Mouse (Mus musculus): ENCODE measurements around the gene Zfp653. TPM values are rescaled to one million over a fixed set of nuclear protein-coding genes. Genes with fewer than 3 reads are reported as not detected.

Zfp653 gene
- polyA plus RNA-seq, 1 experiment from 2014 or later = 19.8 TPM

DNA sequence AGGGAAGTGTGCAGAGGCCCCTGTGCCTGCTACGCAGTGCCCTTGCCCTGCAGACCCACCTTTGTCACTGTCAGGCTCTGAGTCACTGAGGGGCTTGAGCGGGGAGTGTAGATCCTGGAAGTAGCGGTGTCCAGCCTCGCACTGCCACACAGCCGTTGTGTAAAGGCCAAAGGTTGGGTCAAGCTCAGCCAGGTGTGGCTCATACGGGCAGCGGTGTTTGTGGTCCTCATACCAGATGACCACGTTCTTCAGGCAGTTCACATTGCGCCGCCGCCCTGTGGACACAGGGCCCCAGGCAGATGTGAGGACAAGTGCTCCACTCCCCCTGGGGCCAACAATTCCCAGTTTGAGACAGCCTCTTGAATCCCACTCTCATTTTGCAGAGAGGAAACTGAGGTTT lies 5.5 kb downstream of the Zfp653 start:
- peaks cover 73% of the 10 kb centered on the region for H3K36me3 ChIP-seq

DNA sequence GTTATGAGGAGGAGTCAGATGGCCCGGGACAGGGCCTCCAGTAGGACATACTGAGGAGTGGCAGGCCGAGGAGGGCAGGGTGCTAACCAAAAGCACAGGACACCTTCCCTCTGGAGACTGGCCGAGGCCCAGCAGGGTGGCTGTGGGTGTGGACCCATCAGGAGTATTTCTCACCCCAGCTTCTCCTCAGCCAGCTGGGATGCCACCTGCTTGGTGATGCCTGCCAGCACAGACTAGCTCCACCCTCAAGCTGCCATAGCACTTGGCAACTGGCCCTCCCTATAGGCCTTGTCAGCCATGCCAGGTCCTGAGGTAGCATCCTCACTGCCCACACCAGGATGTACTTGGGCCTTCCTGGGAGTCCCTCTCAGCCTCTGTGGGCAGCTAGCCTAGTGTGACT lies 6.8 kb downstream of the Zfp653 start:
- H3K9ac ChIP-seq (replicated peaks) = no peak overlapping the region
- H3K4me2 ChIP-seq (replicated peaks) = no peak overlapping the region
- peaks cover 1% of the 10 kb centered on the region; the same call in 1 of the 2 replicates for H3K4me1 ChIP-seq (replicated peaks)
- no peaks in the 10 kb centered on the region for H3K9me3 ChIP-seq
- H3K36me3 ChIP-seq = peaks cover 81% of the 10 kb centered on the region
- WGBS = 89% methylated on average over 3 of the region's 3 CpGs
- no peak overlapping the region for H3K27ac ChIP-seq
- no peak overlapping the region for H3K4me3 ChIP-seq (replicated peaks)
- no peaks in the 10 kb centered on the region for H3K27me3 ChIP-seq
- no peak for ATAC-seq

More for the DNA sequence above, 5.5 kb downstream of the Zfp653 start:
- ATAC-seq = no peak
- 98% methylated on average over 11 of the region's 11 CpGs for WGBS
- H3K4me3 ChIP-seq (replicated peaks) = no peak overlapping the region
- H3K27ac ChIP-seq = no peak overlapping the region
- H3K9ac ChIP-seq (replicated peaks) = no peak overlapping the region
- H3K4me2 ChIP-seq (replicated peaks) = no peak overlapping the region
- no peaks in the 10 kb centered on the region for H3K9me3 ChIP-seq
- H3K27me3 ChIP-seq = no peaks in the 10 kb centered on the region
- H3K4me1 ChIP-seq (replicated peaks) = peaks cover 14% of the 10 kb centered on the region

DNA sequence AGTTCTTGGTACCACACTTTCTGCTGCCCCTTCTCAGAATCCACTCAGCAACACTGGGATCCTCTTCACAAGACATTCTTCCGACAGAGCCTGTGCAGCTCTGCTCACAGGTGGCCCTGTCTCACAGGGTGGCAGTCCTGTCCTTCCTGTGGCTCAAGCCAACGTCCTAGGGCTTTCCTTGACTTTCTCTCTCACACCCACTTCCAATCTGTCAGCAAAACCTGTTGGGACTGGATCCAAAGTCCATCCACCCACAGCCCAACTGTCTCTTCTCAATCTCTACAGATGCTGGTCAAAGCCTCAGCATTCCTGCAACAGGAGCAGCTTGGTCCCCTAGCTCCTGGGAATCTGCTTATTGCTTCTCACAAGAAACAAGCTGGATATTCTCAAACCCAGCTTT lies 9.8 kb downstream of the Zfp653 start:
- 89% methylated on average over 2 of the region's 2 CpGs for WGBS
- Histone ChIP-seq H3K4me2 (replicated peaks) (no peak overlapping the region), H3K27me3 (no peaks in the 10 kb centered on the region), H3K4me3 (replicated peaks) (no peak overlapping the region), H3K9me3 (no peaks in the 10 kb centered on the region), H3K36me3 (peaks cover 86% of the 10 kb centered on the region), H3K27ac (no peak overlapping the region), H3K9ac (replicated peaks) (no peak overlapping the region), H3K4me1 (replicated peaks) (no peaks in the 10 kb centered on the region)
- ATAC-seq = no peak

DNA sequence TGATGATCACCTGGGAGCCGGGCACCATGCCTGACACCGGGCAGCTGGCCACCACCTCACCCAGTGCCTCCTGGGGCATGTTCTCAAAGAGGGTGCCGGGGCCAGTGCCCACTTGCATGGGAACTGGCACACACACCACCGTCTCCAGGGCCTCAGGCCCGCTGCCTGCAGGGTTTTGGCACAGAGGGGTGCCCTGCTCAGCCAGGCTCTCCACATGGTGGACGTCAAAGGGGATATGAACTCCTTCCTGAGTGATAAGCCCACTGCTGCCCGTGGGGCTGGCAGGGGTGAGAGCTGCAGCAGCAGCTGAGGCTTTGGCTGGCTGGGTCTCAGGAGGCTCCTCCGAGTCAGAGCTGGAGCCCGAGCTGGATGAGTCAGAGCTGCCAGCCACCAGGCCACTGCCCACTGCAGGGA lies 13.2 kb downstream of the Zfp653 start:
- Histone ChIP-seq H3K36me3 (peaks cover 53% of the 10 kb centered on the region), H3K4me1 (replicated peaks) (peaks cover 7% of the 10 kb centered on the region), H3K4me3 (replicated peaks) (no peak overlapping the region), H3K27ac (no peak overlapping the region), H3K27me3 (peaks cover 2% of the 10 kb centered on the region; the same call in 1 of the 2 replicates), H3K9ac (replicated peaks) (no peak overlapping the region), H3K9me3 (no peaks in the 10 kb centered on the region), H3K4me2 (replicated peaks) (no peak overlapping the region)
- 85% methylated on average over 9 of the region's 9 CpGs for WGBS
- no peak for ATAC-seq

DNA sequence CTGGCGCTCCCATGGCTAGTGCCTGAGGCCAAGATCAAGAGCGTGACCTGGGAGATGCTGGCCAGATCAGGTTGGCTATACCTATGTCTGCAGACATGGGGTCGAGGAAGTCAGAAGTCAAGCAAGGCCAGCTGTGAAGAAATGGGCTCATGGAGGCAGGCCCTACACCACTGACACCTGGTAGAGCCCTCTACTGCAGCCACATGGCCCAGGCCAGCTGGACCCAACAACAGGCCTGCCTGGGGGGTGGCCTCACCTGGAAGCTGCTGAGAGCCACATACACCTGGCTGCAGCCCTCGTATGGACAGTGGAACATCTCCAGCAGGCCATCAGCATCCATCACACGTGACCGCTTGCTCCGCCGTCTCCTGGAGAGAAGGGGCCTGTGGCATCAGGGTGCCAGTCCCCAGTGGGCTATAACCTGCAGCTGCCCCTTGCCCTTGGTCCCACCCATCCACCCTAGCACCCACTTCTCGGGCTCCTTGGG lies 14.1 kb downstream of the Zfp653 start:
- ATAC-seq = no peak
- H3K36me3 ChIP-seq = peaks cover 45% of the 10 kb centered on the region
- no peak overlapping the region for H3K4me3 ChIP-seq (replicated peaks)
- no peak overlapping the region for H3K27ac ChIP-seq
- H3K9me3 ChIP-seq = no peaks in the 10 kb centered on the region
- H3K9ac ChIP-seq (replicated peaks) = no peak overlapping the region
- H3K4me1 ChIP-seq (replicated peaks) = peaks cover 10% of the 10 kb centered on the region
- peaks cover 7% of the 10 kb centered on the region; the same call in 1 of the 2 replicates for H3K27me3 ChIP-seq
- no peak overlapping the region for H3K4me2 ChIP-seq (replicated peaks)
- 94% methylated on average over 9 of the region's 9 CpGs for WGBS

DNA sequence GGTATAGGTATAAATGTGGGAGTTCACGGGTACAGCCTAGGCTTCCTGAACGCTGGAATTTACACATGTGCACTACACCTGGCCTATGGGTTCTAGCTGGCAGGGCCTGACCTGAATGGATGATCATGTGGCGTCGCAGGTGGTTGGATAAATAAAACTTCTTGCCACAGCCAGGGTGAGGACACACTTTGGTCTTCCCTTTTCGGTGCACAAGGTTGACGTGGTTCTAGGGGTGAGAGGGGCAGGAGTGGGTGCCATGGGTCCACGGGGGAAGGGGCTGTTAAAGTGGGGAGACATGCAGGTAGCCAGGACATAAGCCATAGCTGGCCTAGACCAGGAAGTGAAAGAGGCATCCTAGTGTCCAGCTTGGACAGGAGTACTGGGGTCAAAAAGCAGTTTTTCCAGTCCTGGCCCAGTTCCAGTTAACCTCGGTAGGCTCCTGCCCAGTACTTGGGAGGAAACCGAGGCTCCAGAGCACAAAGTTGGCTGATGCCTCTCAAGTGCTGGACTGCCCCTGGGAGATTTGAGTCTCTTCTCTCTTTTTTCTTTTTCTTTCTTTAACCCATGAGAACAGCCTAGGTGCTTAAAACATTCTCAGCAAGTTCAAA lies 14.8 kb downstream of the Zfp653 start:
- H3K27me3 ChIP-seq = peaks cover 7% of the 10 kb centered on the region; the same call in 1 of the 2 replicates
- WGBS = 81% methylated on average over 9 of the region's 9 CpGs
- H3K4me3 ChIP-seq (replicated peaks) = no peak overlapping the region
- H3K9me3 ChIP-seq = no peaks in the 10 kb centered on the region
- no peak for ATAC-seq
- no peak overlapping the region for H3K27ac ChIP-seq
- peaks cover 39% of the 10 kb centered on the region for H3K36me3 ChIP-seq
- H3K4me2 ChIP-seq (replicated peaks) = no peak overlapping the region
- no peak overlapping the region for H3K9ac ChIP-seq (replicated peaks)
- peaks cover 11% of the 10 kb centered on the region for H3K4me1 ChIP-seq (replicated peaks)

DNA sequence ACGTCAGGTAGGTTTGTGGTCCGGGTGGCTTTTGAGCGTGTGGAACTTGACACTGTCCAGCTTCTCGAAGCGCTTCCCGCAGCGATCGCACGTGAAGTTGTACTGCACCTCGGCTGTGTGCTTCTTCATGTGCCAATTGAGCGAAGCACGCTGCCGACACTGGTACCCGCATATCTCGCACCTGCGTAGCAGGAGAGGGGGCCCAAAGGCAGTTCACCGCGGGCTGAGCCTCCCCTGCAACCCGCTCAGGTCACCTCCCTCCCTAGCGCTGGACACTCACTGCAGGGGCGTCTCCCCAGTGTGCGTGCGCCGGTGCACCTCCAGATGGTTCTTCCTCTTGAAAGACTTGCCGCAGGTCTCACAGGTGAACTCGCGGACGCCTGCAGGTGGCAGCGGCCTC lies 15.5 kb downstream of the Zfp653 start:
- H3K27ac ChIP-seq = no peak overlapping the region
- WGBS = 42% methylated on average over 29 of the region's 29 CpGs
- H3K4me3 ChIP-seq (replicated peaks) = no peak overlapping the region
- no peak overlapping the region for H3K4me2 ChIP-seq (replicated peaks)
- peaks cover 7% of the 10 kb centered on the region; the same call in 1 of the 2 replicates for H3K27me3 ChIP-seq
- H3K9me3 ChIP-seq = no peaks in the 10 kb centered on the region
- peaks cover 33% of the 10 kb centered on the region for H3K36me3 ChIP-seq
- ATAC-seq = no peak
- peaks cover 11% of the 10 kb centered on the region for H3K4me1 ChIP-seq (replicated peaks)
- no peak overlapping the region for H3K9ac ChIP-seq (replicated peaks)

DNA sequence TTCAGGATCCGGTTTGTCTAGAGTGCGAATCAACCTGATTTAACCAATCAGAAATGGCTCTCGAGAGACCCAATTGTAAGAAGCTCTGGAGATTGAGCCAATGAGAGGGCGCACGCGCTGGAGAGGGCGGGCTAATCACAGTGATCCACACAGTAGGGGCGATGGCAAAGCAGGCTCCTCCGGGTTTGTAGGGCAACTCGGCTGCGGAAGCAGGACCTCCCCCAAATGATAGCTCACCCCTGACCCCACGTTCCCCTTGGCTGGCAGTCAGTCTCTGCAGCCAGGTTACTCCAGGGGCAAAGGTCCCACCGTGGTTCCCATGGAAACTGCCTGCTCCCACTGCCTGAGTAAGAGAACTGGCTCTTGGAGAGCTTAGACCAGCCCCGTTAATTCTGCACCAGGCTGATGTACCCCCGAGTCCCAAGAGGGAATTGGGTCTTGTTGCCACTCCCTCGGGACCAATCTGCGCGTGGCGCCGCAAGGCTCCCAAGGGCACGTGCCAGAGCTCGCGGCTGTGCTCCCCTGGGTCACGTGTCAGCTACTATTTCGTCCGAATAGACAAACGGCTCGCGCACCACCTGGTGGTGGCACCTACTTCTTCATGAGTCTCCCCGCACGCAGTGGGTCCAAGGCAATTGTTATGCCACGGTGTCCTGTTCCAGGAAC lies 16.6 kb downstream of the Zfp653 start:
- H3K9ac ChIP-seq (replicated peaks) = 0 out of 2 replicates have a peak overlapping the region, but pooled peaks have one; percentile 10
- peak overlapping the region; percentile 20 for H3K4me3 ChIP-seq (replicated peaks)
- 2% methylated on average over 32 of the region's 32 CpGs for WGBS
- H3K27me3 ChIP-seq = peaks cover 7% of the 10 kb centered on the region; the same call in 1 of the 2 replicates
- H3K9me3 ChIP-seq = no peaks in the 10 kb centered on the region
- H3K36me3 ChIP-seq = peaks cover 27% of the 10 kb centered on the region
- H3K4me2 ChIP-seq (replicated peaks) = peak overlapping the region; percentile 53
- peaks cover 19% of the 10 kb centered on the region for H3K4me1 ChIP-seq (replicated peaks)
- peak overlapping the region; percentile 14; the same call in 1 of the 2 replicates for H3K27ac ChIP-seq
- ATAC-seq = peak; percentile 9; the same call in 1 of the 2 replicates

DNA sequence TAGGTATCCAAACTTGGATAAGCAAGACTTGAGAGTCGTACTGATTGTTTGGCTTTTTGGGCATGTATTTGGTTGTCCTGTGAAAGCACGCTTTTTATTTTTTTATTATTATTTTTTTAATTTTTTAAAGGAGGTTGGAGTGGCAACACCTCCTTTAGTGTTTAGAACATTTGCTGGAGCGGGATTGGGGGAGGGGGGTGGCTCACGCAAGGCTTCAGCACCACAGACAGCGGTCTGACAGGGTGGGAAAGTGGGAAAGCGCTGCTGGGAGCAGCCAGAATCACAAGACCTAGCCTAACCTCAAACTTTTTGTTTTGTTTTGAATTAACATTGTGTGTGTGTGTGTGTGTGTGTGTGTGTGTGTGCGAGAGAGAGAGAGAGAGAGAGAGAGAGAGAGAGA lies 17.5 kb downstream of the Zfp653 start:
- H3K9ac ChIP-seq (replicated peaks) = no peak overlapping the region
- H3K36me3 ChIP-seq = peaks cover 22% of the 10 kb centered on the region
- peaks cover 28% of the 10 kb centered on the region for H3K4me1 ChIP-seq (replicated peaks)
- ATAC-seq = no peak
- 34% methylated on average over 6 of the region's 7 CpGs for WGBS
- H3K4me2 ChIP-seq (replicated peaks) = no peak overlapping the region
- no peak overlapping the region for H3K27ac ChIP-seq
- no peaks in the 10 kb centered on the region for H3K9me3 ChIP-seq
- no peak overlapping the region for H3K4me3 ChIP-seq (replicated peaks)
- H3K27me3 ChIP-seq = peaks cover 7% of the 10 kb centered on the region; the same call in 1 of the 2 replicates

DNA sequence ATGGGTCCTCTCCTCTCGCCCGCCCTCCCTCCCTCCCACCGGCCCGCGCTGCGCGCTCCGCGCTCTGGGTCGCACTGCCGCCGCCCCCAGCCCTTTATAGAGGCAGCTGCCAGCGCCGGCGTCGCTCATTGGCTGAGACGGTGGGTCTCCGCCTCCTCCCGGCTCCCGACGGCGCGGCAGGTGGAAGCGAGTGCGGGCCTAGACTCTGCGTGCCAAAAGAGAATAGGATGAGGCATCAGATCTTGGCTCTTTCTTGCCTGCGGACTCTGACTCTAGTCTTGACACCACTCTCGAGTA lies 19.3 kb downstream of the Zfp653 start, which contains the start of gene Elavl3:
Gene Elavl3 (minus strand): TSS at position 66 of the 297 bp plus-strand sequence.
- no peaks in the 10 kb centered on the region for H3K9me3 ChIP-seq
- H3K4me2 ChIP-seq (replicated peaks) = peak within 1 kb of the TSS; percentile 83
- H3K4me3 ChIP-seq (replicated peaks) = peak within 1 kb of the TSS; percentile 99
- ATAC-seq = peak; percentile 79
- H3K27me3 ChIP-seq = peaks cover 7% of the 10 kb centered on the region; the same call in 1 of the 2 replicates
- H3K4me1 ChIP-seq (replicated peaks) = peaks cover 45% of the 10 kb centered on the region
- peak within 1 kb of the TSS; percentile 94 for H3K27ac ChIP-seq
- H3K36me3 ChIP-seq = peaks cover 4% of the 10 kb centered on the region
- peak within 1 kb of the TSS; percentile 96 for H3K9ac ChIP-seq (replicated peaks)
- under 1% methylated on average over 23 of the region's 28 CpGs for WGBS

DNA sequence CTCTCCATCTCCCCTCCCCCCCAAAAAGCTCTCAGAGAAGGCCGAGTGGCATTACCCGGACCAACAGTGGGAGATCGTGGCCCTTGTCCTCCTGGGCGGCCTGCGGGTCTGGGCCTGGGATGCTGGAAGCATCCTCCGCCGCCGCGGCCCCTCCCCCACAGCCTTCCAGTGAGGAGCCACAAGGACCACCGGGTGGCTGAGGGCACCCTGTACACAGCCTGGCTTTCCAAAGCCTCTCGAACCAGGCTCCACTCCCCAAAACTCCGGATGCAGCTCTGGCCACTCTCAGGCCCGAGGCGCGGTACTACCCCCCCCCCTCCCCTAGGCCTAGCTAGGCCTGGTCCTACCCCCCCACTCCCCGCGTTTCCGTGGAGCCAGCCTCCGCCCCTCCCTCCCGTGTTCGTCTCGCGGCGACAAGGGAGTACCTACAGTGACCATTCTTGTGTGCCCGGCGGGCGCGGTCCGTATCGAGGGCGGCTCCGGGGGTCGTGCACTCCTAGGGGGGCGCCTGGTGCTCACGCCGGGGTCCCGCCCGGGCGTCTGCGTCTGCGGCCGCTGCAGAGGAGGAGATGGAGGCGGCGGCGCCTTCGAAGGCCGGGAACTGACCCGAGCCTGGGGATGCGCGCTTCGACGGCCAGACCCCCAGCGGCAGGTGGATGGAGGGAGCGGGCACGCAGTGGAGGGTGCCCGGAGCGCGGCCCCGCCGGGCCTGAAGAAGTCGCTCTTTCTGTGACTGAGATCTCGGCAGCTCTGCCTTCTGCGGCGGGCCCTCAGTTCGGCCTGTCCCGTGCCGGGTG lies 19.8 kb downstream of the Zfp653 start:
- ATAC-seq = peak; percentile 30
- peak overlapping the region; percentile 96 for H3K9ac ChIP-seq (replicated peaks)
- H3K27ac ChIP-seq = peak overlapping the region; percentile 94
- peaks cover 51% of the 10 kb centered on the region for H3K4me1 ChIP-seq (replicated peaks)
- no peaks in the 10 kb centered on the region; the same call in 1 of the 2 replicates for H3K36me3 ChIP-seq
- peak overlapping the region; percentile 99 for H3K4me3 ChIP-seq (replicated peaks)
- H3K4me2 ChIP-seq (replicated peaks) = peak overlapping the region; percentile 83
- H3K9me3 ChIP-seq = no peaks in the 10 kb centered on the region
- WGBS = under 1% methylated on average over 61 of the region's 67 CpGs
- peaks cover 7% of the 10 kb centered on the region; the same call in 1 of the 2 replicates for H3K27me3 ChIP-seq
